Mouse (Mus musculus) liver, embryonic 18 days (tissue): ENCODE results near the gene Brpf1. TPM values are rescaled to one million over a fixed set of nuclear protein-coding genes. Genes with fewer than 3 reads are reported as not detected.

Experiments
- polyA plus RNA-seq: library from polyadenylated mRNA; depleted of rRNA; stranded (reverse); fragments of >200 nt; gene quantifications from 2 replicates; pipeline ENCODE4 v1.2.3, GENCODE M21; 2012; rRNA removed

The Brpf1 gene
- polyA plus RNA-seq = 8.6 and 10.5 TPM in 2 replicates

GRCm38 (mm10) chr6:113306986-113307349 lies at the start of gene Brpf1:
Gene Brpf1, plus strand, starts transcription at chr6:113307137.

GRCm38 (mm10) chr6:113282101-113282802 lies 24.7 kb upstream of the Brpf1 start, which contains the start of gene Cpne9:
Gene Cpne9, plus strand, starts transcription at chr6:113282307.

DNA sequence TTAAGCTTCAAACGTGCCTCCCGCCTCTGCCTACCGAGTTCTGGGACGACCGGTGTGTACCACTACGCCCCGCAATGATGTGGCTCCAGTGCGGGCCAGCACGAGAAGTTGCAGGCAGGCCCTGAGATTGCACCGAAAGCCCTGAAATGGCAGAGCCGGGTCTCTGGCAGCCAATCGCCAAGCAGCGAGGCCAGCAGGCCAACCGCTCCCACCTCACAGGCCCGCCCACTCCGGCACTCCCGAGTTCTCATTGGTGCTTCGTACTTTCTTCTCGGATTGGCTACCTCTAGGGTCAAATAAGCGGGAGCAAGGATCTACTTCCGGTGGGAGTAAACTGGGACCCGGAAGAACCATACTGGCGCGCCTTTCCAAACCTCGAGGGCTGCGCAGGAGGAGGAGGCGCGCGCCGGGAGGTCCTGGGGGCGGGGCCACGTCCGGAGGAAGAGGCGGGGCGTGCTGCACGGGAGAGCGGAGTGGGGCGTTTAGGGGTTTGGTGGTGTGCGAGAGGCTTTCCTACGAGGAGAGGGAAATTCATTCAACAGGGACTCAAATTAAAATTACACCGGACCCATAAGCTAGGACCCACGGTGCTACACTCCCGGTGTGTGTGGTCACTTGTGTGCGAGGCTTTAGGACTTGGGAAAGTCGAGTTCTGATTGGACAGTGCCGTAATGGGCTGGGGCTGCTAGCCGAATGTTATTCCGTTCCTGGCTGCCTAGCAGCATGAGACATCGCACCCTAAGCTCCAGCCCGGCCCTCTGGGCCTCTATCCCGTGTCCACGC lies 19.8 kb downstream of the Brpf1 start, which contains the start of gene Ogg1:
Ogg1 (plus strand) TSS at position 440 of the 783 bp plus-strand sequence.

DNA sequence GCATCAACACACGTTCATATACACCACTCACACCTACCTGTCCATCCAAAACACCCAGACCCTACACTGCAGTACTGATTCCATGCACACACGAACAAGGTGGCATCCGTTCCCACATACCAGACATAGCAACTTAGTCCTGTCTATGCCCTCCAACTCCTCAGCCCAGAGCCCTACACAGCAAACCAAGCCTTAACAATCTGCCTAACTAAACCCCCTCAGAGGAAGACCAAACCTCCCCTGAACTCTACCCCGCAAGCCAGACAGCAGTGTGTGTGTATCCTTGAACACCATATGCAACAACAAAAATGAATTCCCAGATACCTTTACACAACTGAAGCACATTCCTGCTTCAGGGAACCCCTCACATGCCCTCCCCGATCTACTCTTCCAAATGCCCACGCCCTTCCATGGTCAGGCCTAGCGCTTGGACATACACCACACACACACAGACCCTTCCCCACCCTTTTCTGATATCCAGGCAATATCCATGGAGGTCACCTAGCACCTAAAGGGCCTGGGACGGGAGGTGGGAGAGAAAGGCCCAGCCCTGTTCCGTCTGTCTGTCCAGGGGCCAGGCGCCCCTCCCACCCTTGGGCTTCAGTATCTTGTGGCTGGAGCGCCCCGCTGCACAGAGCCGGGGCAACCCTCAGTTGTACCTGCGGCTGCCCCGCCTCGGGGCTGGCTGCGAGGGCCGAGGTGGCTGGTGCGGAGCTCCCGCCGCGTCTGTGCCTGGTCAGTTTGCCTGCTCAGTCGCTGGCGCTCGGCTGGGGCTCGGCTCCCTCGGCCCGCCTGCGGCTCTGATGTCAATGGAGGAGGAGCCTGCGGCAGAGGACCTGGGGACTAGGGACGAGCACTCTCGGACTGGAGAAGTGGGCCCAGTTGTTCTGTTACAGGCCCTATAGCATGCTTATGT lies 36.5 kb downstream of the Brpf1 start, which contains the start of gene Camk1:
Camk1 (minus strand) TSS at position 808 of the 916 bp plus-strand sequence.

Other genes with a start within 250 kb of the Brpf1 start
- gene Setd5, start 229.8 kb upstream of the Brpf1 start, polyA plus RNA-seq = 12.6 and 15.1 TPM in 2 replicates
- gene Lhfpl4, start 111.8 kb upstream of the Brpf1 start, polyA plus RNA-seq = under 0.01 and 0.02 TPM in 2 replicates
- gene Mtmr14, start 69.3 kb upstream of the Brpf1 start, polyA plus RNA-seq = 15.0 and 15.2 TPM in 2 replicates
- gene Cpne9, start 24.8 kb upstream of the Brpf1 start, polyA plus RNA-seq = 0.01 and 0.06 TPM in 2 replicates
- 6.7 and 7.1 TPM in 2 replicates for gene Ogg1, start 19.8 kb downstream of the Brpf1 start, polyA plus RNA-seq
- gene Camk1, start 36.8 kb downstream of the Brpf1 start, polyA plus RNA-seq = 14.7 and 16.5 TPM in 2 replicates
- 8.9 and 9.7 TPM in 2 replicates for gene Tada3, start 70.7 kb downstream of the Brpf1 start, polyA plus RNA-seq
- 44.5 and 50.4 TPM in 2 replicates for gene Arpc4, start 71.0 kb downstream of the Brpf1 start, polyA plus RNA-seq
- 2.1 and 3.1 TPM in 2 replicates for gene Ttll3, start 82.1 kb downstream of the Brpf1 start, polyA plus RNA-seq
- gene Rpusd3, start 112.2 kb downstream of the Brpf1 start, polyA plus RNA-seq = 19.9 and 20.2 TPM in 2 replicates
- 0.21 and 0.44 TPM in 2 replicates for gene Cidec, start 128.6 kb downstream of the Brpf1 start, polyA plus RNA-seq
- 27.7 and 29.5 TPM in 2 replicates for gene Jagn1, start 135.4 kb downstream of the Brpf1 start, polyA plus RNA-seq
- 0.34 and 0.35 TPM in 2 replicates for gene Il17re, start 151.3 kb downstream of the Brpf1 start, polyA plus RNA-seq
- gene Il17rc, start 164.3 kb downstream of the Brpf1 start, polyA plus RNA-seq = 12.2 and 12.6 TPM in 2 replicates
- gene Creld1, start 176.2 kb downstream of the Brpf1 start, polyA plus RNA-seq = 6.6 and 7.4 TPM in 2 replicates
- 0.01 TPM in 1 of 2 replicates, not detected in the other for gene Prrt3, start 194.8 kb downstream of the Brpf1 start, polyA plus RNA-seq
- gene Emc3, start 224.5 kb downstream of the Brpf1 start, polyA plus RNA-seq = 24.7 and 25.0 TPM in 2 replicates
- gene Fancd2, start 224.5 kb downstream of the Brpf1 start, polyA plus RNA-seq = 4.0 and 4.2 TPM in 2 replicates